Mouse (Mus musculus) heart, postnatal 4 days (tissue): ENCODE results near the gene Rbpms2. TPM values are rescaled to one million over a fixed set of nuclear protein-coding genes. Genes with fewer than 3 reads are reported as not detected.

Experiments used
- DNase-seq: peaks from one replicate; pipeline ENCODE4 v3.0.0; 2021
- total RNA-seq, 2 experiments: library from RNA; stranded (reverse); gene quantifications; 2 replicates each; pipeline ENCODE4 v1.2.3; 2021

Rbpms2 gene
- total RNA-seq = 10 to 100 TPM; 89.4 to 97.0 TPM

DNA sequence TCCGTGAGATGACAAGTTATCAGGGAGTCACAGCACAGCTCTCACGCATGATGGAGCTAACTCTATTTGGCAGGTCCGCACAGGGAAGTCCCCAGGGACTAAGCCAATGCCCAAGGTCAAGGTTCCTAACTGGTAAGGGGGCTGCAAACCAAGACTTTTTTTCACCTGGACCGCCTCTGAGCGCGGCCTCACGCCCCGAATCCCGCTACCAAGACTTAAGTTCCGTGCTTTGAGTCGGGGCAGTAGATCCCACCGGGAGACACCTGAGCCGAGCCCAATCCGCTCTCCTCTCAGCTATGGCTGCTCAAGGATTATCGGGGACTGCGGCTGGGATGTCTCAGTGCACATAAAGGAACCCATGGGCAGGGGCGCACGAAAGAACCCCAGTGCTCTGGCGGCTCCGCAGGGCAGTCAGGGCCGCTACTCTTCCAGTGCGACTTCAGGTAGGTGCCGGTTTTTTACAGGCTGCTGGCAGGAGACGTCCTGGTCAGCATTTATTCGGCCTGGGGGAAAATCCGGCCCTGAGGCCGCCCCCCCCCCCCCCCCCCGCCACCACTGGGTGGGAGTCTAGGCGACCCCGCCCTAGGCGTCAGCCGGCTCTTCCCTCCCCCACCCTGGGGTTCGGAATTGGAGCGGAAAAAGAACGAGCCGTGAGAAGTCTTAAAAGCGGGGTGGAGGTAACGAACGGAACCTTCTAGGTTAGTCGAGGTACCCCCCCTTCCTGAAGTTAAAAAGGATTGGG, at the start of gene Rbpms2:
TSS of gene Rbpms2 (plus strand) at position 624 of the 742 bp plus-strand sequence.
- peak; percentile 62 for DNase-seq

DNA sequence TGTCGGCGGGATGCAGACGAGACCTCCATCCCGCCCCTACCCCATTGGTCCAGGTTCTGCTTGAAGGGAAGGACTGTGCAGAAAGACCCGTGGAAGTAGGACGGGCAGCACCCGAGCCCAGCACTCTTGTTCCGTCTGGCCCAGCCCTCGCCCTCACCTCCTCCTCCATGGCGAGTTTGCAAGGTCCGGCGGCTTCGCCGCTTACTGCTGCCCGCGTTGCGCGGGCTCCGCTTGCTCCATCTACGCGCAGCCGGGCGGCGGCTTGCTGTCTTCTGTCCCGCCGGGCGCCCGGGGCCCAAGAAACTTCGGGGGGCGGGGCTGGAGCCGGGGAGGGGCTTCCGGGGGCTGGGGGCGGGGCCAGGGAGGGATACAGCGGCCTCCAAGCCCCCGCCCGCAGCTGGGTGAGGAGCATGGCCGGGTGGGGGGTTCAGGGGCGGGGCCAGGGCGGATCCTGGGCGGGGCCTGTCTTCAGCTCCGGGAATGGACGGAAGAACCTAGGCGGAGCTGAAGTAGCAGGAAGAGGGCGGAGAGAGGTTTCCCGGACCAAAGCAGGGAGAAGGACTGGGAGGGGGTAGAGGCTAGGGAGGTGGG, 49.6 kb upstream of the Rbpms2 start, which contains the start of gene Plekho2:
TSS of gene Plekho2 (minus strand) at position 260 of the 591 bp plus-strand sequence.
- peak; percentile 95 for DNase-seq

DNA sequence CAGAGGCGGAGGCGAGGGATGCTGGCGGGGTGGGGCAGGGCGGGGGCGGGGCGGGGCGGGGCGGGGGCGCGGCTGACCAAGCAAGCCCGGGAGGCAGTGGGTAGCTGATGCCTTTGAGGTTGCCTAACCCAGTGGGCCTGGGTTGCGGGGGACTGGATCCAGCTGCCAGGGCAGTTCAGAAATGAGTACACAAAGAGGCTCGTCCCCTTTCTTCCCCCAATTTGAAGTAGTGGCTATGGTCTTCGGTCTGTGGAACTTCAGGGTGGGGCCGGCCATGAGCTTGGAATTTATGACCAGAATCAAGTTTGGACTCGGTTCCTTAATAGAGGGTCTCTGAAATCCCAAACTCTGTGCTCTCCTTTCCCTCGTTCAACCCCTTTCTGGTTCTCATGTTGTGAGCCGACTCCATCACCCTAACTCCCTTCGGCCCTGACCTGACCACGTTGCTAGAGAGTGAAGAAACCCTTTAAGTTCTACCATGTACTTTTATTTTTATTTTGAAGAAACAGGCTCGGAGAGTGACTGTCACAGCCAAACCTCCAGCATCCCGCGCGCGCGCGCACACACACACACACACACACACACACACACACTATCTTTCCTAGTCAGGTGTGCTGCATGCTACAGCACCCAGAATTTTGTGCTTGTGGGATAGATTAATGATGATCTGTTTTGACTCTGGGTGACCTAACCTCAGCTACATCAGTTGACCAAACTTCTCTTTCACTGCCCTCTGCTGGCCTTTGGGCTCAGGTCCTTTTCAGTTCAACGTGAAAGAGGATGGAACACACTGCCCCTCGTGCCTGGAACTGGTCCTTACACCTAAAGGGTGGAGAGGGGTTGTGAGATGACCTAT, 48.8 kb upstream of the Rbpms2 start:
- peak; percentile 93 for DNase-seq

DNA sequence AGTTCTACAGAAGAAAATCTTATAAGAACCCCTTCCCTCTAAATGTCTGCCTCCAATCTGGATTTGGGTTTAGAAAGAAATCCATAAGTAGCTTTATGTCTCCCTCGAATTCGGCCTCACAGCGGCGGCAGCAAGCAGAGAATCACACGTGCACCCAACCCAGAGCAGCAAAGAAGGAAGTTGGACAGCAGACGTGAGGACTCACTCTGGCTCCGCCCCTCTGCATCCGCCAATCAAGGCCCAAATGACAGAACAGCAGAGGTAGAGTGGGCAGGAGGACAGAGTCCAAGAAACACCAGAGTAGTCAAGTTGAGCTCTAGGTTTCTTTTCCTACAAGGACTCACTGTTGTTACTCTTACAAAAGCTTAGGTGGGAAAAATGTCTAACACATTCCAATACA, 46.4 kb upstream of the Rbpms2 start:
- DNase-seq = no peak

DNA sequence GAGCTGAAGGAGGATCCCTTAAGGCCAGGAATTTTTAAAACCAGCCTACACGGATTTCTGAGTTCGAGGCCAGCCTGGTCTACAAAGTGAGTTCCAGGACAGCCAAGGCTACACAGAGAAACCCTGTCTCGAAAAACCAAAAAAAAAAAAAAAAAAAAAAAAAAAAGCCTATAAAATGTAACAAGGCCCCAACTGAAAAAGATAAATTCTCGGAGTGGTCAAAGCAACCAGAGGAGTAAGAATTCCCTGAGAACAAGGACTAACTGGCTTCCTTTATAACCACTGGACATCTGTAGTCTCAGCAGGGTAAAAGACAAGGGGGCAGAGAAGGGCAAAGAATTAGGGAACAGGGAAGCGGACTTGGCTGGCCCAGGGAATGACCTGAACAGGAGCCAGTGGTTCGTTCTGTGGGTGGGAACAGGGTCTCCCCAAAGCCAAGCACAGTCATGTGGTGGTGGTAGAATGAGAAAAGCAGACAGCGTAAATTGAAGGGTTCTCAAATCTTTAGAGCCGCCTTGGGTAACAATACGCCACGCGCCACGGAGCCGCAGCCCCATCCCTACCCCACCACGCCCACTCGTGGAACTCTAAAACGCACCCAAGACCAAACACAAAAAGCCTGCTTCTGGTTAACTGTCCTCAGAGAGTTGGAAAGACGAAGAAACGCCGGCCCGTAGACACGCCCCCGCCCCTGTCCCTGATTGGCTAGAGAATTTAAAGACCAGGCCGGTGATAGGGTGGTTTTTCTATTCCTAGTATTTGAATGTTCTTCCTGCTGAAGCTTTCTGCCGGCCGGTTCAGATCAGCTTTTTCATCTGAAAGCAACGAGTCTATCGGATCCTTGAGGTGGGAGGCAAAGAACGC, 42.8 kb upstream of the Rbpms2 start, which contains the start of gene Pif1:
TSS of gene Pif1 (plus strand) at position 755 of the 864 bp plus-strand sequence.
- peak; percentile 85 for DNase-seq

DNA sequence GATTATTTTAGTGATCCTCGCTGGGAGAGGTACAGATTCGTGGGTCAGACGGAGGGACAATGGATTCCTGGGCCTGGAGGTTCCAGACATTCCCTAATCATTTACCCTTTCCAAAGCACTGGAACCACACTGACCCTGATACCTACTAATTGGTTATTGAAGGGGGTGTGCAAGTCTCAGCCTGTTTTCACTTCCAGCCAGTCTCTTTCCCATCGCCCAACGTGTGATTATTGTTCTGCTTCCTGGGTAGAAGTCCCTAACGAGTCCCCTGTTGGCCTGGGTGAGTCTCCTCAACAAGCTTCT, 42.2 kb upstream of the Rbpms2 start:
- no peak for DNase-seq

DNA sequence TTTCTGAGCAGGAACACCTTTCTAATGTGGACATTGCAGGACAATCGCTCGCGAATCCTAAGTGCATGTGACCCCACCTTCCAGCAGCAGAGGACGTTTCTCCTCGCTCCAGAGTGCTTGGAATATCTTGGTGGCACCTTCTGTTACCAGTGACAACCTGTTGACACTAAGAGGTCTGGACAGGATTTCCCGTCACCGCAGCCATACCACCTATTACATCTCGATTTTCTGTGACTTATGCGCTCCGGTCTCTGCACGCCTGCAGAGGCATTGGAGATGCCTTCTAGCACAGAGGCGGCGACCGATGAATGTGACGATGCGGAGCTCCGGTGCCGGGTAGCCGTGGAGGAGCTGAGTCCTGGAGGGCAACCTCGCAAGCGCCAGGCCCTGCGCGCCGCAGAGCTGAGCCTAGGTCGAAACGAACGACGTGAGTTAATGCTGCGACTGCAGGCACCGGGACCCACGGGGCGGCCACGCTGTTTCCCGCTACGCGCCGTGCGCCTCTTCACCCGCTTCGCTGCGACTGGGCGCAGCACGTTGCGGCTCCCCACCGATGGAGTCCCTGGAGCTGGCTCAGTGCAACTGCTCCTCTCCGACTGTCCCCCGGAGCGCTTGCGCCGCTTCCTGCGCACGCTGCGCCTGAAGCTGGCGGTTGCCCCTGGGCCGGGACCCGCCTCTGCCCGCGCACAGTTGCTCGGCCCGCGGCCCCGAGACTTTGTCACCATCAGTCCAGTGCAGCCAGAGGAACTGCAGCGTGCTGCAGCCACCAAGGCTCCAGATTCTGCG, 41.7 kb upstream of the Rbpms2 start:
- DNase-seq = peak; percentile 48

DNA sequence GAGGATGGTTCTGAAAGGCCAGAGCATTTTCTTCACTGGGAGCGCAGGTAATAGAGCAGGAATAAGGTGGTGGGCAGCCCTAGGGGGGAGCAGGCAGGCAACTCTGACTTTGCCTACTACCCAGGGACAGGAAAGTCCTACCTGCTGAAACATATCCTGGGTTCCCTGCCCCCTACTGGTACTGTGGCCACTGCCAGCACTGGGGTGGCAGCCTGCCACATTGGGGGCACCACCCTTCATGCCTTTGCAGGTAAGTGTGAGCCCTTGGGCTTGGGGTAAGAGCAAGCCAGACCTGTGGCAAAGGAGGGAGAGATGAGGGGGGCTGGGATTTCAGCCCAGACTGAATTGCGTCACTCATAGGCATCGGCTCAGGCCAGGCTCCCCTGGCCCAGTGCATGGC, 40.4 kb upstream of the Rbpms2 start:
- no peak for DNase-seq

DNA sequence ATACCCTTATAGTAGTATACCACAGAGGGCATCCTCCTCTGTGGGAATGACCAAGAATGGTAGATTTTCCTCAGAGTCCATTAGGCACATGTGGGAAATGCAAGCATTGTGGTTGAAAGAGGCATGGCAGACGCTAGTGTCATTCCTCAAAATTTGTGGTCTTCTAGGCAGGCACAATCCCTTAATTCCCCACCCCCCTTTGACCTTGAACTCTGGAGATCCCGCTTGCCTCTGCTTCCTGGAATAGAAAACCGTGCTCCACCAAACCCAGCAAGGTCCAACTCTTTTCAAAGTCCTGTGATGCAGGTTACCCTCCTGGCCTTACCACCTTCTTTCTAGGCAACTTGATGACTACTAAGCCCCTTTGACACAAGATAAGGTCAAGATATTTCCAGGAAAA, 36.7 kb upstream of the Rbpms2 start:
- DNase-seq = no peak

DNA sequence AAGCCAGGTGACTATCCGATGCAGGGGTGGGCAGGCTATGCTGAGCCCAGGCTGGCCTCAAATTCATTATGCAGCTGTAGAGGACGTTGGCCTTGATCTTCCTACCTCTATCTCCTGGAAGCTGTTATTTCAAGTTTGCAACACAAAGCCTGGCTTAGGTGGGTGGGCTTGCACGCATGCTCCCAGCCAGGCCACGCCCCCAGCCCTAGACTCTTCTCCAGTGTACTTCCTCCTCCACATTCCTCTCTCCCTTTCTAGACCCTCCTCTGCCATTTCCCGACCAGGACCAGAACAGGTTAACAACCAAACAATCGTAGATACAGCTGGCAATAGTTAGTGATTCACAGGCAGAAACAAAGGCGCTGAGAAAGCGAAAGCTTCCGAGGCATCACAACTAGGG, 35.9 kb upstream of the Rbpms2 start:
- DNase-seq = no peak

DNA sequence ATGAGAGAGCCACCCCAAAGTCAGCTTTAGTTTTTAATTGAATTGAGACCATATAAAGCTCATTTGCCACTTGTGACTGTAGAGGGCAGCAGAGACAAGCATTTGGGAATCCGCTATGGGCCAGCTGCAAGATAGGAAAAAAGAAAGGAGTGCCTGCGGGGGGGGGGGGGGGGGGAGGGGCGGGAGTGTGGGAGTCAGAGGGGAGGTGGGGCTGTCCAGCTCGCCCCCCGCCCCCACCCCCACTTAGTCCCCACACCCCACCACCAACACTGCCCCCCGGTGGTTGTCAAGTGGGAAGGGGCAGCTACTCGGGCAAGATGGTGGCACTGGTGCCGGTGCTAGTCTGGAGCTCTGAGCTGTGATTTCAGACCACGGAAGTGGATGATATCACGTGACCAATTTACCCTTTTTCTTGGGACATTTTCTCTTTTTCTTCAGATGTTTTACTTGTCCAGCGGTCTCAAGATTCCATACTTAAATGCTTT, 30.6 kb upstream of the Rbpms2 start:
- DNase-seq = peak; percentile 71

DNA sequence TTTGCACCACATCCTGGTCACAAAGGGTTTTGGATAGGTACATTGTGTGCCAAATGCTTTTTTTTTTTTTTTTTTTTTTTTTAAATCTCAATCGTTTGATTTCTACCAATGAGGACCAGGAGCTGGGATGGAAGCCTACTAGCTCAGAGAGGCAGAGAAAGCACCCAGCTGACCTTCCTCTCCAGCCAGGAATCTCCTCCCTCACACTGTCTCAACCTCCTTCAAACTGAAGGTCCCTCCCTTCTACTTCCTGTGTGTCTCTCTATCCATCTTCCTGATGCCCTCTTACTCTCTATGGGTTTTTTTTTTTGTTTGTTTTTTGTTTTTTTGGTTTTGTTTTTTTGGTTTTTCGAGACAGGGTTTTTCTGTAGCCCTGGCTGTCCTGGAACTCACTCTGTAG, 28.5 kb upstream of the Rbpms2 start:
- no peak for DNase-seq

DNA sequence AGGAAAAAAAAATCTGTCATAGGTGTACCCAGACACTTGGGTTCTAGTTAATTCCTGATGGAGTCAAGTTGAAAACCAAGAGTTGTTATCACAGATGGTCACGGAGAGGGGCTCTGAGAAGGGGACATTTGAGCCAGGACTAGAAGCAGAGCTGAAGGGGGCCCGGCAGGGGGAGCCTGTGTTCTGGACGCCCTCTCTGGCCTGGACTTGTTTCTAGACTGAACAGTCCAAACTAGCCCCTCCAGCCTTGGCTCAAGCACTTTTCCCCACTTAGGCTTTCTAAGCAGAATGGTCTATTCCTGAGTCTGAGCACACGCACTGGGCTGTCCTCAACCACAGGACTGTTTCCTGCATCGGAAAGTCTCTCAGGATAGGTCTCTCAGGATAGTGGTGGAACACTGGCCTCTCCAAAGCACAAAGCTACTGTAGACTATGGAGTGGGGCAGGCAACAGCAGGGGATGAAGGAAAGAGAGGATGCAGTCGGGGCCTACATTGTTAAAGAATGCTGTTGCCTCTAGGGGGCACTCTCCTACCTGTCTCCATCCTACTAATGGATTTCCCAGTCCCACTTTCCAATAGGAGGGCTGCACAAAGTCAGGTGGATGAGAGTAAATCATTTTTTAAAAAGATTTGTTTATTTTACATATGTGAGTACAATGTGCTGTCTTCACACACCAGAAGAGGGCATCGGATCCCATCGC, 25.9 kb upstream of the Rbpms2 start:
- DNase-seq = no peak

DNA sequence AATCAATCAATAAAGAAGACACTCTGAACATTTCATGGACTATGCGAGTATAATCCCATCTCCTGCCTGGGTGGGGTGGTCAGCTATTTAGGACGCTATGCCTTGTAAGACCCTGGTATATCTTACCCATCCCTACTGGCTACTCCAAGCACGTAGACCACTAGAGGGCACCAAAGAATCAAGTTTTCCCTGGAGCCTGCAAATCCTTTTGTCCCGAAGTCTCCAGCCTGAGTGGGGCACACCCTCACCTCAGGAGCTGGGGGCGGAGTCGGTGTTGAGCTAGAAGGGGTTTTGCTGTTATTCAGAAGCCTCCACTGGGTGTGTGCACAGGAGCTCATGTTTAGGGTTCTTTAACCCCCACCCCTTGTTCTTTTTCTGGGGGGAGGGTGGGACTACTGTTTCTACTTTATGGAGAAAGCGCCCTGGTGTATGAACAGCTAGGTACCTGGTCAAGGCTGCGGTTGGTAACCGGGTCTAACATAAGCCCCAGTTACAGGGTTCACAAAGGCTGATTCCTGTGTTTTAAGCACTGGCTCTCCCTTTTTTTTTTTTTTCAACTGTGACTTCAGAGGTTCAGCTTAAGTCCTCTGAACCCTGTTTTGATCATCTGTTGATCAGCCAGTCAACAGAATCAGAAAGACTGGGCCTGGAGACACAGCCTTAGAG, 23.8 kb upstream of the Rbpms2 start:
- DNase-seq = peak; percentile 79

DNA sequence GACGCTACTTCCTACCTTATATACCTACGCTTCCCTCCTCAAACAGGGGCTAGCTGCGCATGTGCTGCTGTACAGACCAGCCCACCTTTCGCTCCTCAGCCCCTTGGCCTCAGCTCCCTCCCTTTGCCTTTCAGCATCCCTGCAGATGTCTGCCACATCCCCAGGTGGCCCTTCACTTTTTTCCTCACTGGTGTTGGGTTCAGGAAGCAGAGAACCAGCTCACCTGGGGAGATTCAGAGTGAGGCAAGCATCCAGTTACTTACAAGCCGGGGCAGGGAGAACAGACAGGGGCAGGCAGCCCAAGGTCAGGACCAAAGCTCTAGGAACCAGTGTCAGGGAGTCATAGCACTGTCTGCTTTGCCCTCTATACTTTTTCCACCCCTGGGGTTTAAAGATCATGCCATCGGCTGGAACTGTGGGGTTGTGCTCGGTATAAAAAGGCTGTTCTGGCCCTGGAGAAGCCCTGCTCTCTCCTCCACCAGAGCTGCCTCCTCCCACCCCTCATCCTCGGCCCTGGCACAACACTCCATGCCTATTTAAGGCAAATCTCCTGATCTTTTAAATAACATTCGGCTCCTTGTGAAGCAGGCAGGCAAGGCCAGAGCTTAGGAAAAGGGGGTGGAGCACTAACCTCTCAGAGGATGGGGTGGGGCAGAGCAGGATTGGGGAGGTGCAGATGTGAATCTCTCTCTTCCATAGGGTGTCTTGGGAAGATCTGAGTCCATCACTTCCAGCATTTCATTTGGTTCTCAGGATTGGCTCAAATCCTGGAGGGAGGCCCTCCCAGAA, 22.9 kb upstream of the Rbpms2 start:
- DNase-seq = no peak

DNA sequence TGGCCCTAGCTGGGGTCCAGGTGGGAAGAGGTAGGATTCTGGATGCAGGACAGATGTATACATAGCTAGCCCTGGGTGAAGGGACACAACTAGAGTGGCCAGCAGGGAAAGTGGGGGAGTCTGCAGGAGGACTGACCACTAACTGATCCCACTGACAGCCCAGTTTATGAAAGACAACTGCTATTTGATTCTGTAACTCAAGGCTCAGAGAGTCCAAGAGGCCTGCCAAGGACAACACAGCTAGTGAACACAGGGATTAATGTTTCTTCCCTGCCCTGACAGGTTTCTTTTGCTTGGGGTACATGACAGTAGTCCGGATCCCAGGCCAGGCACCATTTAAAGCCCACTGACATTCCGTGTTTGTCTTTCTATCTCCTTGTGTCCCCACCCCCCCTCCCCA, 22.3 kb upstream of the Rbpms2 start:
- DNase-seq = no peak

DNA sequence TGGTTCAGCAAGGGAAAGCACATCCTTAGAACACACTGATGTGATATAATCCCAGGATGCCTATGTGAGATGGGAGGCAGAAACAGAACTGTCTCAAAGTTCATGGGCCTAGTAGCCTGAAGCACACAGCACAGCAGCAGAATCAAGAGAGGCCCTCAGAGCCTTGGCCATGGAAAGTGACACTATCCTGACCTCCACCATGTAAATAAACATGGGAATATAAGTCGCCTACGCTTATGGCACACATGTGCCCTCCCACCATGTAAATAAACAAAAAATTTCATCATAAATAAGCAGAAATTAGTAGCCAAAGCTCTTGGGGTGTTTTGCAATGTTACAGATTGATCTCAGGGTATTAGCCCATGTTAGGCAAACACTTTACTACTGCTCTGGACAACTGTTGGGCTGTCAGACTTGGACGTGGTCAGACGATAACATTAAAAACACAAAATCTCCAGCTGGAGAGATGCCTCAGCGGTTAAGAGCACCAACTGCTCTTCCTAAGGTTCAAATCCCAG, 17.4 kb upstream of the Rbpms2 start:
- DNase-seq = no peak

DNA sequence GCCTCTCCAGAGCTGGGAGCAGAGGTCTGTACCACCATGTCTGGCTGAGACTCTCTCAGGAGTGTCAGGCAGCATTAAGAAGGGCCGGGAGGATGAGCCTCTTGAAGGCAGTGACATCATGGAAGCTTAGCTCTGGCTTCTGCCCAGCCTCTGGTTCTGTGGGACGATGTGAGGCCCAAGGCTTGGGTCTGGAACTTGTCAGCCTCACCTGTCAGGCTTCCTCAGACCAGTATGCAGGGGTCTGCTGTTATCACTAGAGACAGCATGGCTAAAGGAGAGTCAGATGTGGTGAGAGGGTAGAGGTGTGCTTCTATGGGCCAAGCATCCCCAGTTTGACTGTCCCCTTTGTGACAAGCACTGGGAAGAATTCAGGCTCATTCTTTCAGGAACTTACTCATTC, 16.4 kb upstream of the Rbpms2 start:
- peak; percentile 46 for DNase-seq

DNA sequence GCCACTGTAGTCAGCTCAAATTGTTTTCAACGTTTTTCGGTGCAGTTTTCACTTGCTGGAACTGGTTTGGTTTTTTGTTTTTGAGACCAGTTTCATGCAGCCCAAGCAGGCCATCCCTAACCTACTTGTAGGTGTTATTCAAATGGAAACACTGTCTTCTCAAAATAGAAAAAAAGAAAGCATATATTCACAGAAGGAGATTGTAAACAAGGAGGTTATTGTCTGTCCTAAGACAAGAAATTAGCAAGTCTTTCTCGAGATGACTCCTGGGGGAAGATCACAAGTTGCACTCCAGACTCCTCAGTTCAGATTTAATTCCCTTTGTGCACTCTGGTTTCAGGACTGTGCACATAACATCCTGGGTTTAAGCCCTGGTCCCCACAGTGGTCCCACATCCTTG, 10.1 kb upstream of the Rbpms2 start:
- DNase-seq = no peak
